Mouse (Mus musculus) gonadal fat pad, adult 2 months (tissue): ENCODE results near the gene Ankfn1. TPM values are rescaled to one million over a fixed set of nuclear protein-coding genes. Genes with fewer than 3 reads are reported as not detected.

Experiments
- DNase-seq: peaks from one replicate; pipeline ENCODE4 v3.0.0-alpha.2; 2012; ENCODE audit warnings: low read depth
- polyA plus RNA-seq: library from polyadenylated mRNA; depleted of rRNA; stranded (reverse); fragments of >200 nt; gene quantifications from 2 replicates; pipeline ENCODE4 v1.2.3, GENCODE M21; 2012; rRNA removed

The Ankfn1 gene
- polyA plus RNA-seq, 1 experiment: 1.3 TPM

GRCm38 (mm10) chr11:89370373-89370772 is 407.1 kb downstream of the Ankfn1 start:
- DNase-seq: no peak

- no peak for DNase-seq
Measured at GRCm38 (mm10) chr11:89363981-89364380, 413.5 kb downstream of the Ankfn1 start.

GRCm38 (mm10) chr11:89360895-89361294 is 416.6 kb downstream of the Ankfn1 start:
- DNase-seq: no peak

- no peak for DNase-seq
Measured at GRCm38 (mm10) chr11:89358546-89358945, 418.9 kb downstream of the Ankfn1 start.

- DNase-seq: no peak
Measured at GRCm38 (mm10) chr11:89356479-89356878, 421.0 kb downstream of the Ankfn1 start.

GRCm38 (mm10) chr11:89356018-89356417 is 421.4 kb downstream of the Ankfn1 start:
- DNase-seq: no peak

GRCm38 (mm10) chr11:89340238-89340637 is 437.2 kb downstream of the Ankfn1 start:
- DNase-seq: no peak

Other genes with a start within 250 kb of the Ankfn1 start
- 12.9 and 23.3 TPM in 2 replicates for gene Pctp, start 225.2 kb upstream of the Ankfn1 start, polyA plus RNA-seq